Mouse (Mus musculus): ENCODE results near the gene Trpm3. TPM values are rescaled to one million over a fixed set of nuclear protein-coding genes. Genes with fewer than 3 reads are reported as not detected.

The Trpm3 gene
- total RNA-seq, 2 experiments from 2014 or later: 38.9 to 40.3 TPM

DNA sequence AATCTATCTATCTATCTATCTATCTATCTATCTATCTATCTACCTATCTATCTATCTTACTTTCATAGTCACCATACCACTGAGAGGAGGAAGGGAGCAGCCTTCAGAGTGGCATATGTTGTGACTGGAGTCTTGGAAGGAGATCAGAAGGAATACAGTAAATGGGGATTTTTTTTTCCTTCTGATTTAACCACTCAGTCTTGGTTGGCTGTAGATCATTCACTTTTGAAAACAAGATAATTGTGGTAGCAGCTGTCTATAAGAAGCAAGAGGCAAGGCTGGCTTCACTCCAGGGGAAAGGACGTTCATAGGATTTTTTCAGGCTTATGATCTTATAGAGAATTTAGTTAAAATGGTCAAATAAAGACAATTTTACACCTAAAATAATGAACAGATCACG lies 188.0 kb downstream of the Trpm3 start:
- no peak for DNase-seq (ENCODE audit: extremely low spot score in 1 of 2, low spot score in 2 of 2)
- TF ChIP-seq CTCF (IDR thresholded peaks at IDR 0.05): no peak
- Histone ChIP-seq H3K4me3 (no peak overlapping the region), H3K27ac (no peak overlapping the region)
- intact Hi-C loops (cut with DNase I): no loop called here

DNA sequence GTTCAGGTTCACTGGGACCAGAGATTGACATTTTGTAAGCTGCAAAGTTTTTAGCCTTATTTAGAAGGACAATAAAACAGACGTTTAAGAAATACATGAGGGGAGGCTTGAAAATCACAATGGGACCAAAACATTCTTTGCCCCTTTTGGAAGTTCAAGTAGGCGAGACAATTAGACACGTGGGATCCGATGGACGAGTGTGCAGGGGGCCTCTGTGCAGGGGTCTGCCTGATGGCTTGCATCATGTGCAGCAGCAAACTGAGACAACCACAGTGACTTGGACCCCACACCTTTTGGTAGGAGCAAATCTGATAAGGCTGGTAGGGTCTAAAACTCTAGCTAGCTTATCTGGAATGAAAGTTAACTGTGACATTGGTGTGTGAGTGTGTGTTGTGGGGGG lies 188.4 kb downstream of the Trpm3 start:
- TF ChIP-seq CTCF (IDR thresholded peaks at IDR 0.05): no peak
- DNase-seq (ENCODE audit: extremely low spot score in 1 of 2, low spot score in 2 of 2): no peak
- Histone ChIP-seq H3K27ac (no peak overlapping the region), H3K4me3 (no peak overlapping the region)
- intact Hi-C loops (cut with DNase I): no loop called here

DNA sequence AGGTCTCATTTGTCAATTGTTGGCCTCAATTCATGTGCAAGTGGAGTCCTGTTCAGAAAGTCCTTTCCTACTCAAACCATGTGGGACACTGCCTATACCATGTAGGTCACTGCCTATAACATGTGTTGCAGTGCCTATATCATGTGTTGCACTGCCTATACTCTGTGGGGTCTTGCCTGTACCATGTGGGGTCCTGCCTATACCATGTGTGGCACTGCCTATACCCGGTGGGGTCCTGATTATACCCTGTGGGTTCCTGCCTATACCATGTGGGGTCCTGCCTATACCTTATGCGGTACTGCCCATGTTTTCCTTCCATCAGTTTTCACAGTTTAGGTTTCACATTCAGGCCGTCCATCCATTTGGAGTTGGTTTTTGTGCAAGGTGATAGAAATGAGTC lies 197.4 kb downstream of the Trpm3 start:
- no peak overlapping the region for H3K27ac ChIP-seq
- H3K4me3 ChIP-seq: no peak overlapping the region
- no peak for TF ChIP-seq CTCF (IDR thresholded peaks at IDR 0.05)
- DNase-seq (ENCODE audit: extremely low spot score in 1 of 2, low spot score in 2 of 2): no peak
- intact Hi-C loops (cut with DNase I): no loop called here

DNA sequence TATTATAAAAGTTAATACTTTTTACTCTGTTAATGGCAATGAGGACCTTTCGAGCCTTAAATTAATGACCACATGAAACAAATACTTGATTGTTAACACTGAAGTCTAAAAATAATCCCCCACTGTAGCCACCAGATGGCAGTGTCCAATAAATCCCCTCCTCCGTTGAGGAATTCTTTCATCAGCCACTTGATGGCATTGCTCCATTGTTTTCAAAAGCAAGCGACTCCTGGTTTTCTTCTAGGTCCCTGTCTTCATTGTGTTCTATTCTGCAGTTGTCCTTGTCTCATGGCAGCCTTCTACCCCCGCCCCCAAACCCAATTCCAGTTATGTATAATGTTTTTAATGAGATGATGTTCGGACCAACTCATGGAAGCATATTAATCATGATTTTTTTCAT lies 198.6 kb downstream of the Trpm3 start:
- no peak overlapping the region for H3K4me3 ChIP-seq
- no peak overlapping the region for H3K27ac ChIP-seq
- DNase-seq (ENCODE audit: extremely low spot score in 1 of 2, low spot score in 2 of 2): peak; percentile 38 to 46
- intact Hi-C loops (cut with DNase I): loop anchor here (1.0 kb wide), 4 partner anchors 111 to 547 kb away; no protein-coding TSS in a partner anchor
- peak; percentile 90 for TF ChIP-seq CTCF (IDR thresholded peaks at IDR 0.05)

DNA sequence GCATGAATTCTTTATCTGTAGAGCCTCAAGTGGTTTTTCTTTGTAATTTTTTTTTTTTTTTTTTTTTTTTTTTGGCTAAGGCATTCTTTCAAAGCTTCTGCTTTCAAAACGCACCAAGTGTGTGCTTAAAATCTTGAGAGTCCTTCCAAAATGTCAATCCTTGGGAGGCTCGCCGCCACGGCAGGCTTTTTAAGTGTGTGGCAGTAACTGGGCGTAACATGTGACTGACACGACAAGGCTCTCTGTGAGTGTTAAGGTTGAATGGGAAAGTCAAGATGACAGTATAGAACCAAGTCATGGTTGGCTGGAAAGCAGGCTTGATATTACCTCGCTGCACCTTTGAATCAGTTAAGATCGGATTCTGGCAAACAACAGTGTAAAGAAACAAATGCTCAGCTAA lies 200.1 kb downstream of the Trpm3 start:
- TF ChIP-seq CTCF (IDR thresholded peaks at IDR 0.05): no peak

DNA sequence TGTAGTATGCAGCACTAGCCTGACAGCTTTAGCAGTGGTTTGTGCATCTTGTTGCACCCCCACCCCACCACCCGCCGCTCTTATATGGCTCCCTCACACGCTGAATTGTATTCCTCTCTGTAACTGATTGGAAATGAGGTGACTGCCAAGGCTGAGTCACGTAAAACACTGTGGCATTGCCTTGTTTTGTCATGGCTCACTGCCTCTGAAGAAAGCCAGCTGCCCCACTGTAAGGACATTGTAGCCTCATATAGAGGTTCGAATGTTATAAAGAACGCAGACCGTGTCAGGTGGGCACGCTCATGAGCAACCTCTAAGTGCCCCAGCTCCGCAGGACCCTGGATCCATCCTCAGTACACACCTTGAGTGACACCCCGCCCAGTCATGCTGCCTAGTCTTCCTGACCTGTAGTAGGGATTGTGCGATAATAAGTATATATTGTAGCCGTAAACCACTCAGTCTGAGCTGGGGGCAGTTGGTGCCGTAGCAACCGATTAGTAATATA lies 215.2 kb downstream of the Trpm3 start:
- TF ChIP-seq CTCF (IDR thresholded peaks at IDR 0.05): no peak
- peak overlapping the region; percentile 41 for H3K4me3 ChIP-seq
- intact Hi-C loops (cut with DNase I): no loop called here
- peak overlapping the region; percentile 38 for H3K27ac ChIP-seq
- DNase-seq (ENCODE audit: extremely low spot score in 1 of 2, low spot score in 2 of 2): peak; percentile 8 to 19

More for the DNA sequence above, 200.1 kb downstream of the Trpm3 start:
- Histone ChIP-seq H3K27ac (no peak overlapping the region), H3K4me3 (no peak overlapping the region)
- no peak for DNase-seq (ENCODE audit: extremely low spot score in 1 of 2, low spot score in 2 of 2)
- intact Hi-C loops (cut with DNase I): no loop called here

DNA sequence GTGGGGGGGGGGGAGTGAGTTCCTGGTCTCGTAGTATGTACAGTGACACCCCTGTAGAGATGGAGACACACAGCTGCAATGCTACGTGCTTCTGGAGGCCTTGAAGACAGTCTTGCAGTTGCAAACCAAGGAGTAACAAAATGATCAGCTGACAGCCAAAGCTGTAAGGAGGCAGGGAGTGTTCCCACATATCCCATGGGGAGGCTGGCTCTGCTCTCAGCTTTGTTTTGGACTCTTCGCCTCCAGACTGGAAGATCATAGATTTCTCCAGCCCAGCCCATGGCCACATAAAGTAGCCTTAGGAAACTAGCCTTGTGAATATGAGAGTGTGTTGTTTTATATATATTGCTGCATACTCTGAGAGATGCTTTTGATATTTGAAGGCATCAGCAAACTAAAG lies 248.0 kb downstream of the Trpm3 start:
- intact Hi-C loops (cut with DNase I): no loop called here
- DNase-seq (ENCODE audit: extremely low spot score in 1 of 2, low spot score in 2 of 2): no peak
- no peak for TF ChIP-seq CTCF (IDR thresholded peaks at IDR 0.05)
- Histone ChIP-seq H3K4me3 (no peak overlapping the region), H3K27ac (no peak overlapping the region)

DNA sequence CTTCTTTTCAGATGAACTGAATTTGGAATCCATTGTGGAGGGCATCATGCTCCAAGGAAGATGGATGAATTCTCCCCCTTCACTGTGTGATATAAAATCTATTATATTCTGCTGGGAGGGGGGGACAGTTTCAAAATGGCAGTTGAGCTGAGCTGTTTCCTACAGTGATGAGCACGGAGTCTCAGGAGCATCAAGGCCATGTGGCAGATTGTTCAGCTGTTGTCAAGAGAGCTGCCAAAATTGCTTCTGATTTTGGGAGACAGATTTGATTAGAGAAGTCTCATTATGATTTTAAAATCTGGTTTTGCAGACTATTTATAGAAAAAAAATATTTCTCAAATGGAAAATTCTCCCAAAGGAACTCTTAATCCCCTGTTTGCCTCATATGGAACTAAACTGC lies 255.9 kb downstream of the Trpm3 start:
- Histone ChIP-seq H3K4me3 (no peak overlapping the region), H3K27ac (no peak overlapping the region)
- DNase-seq (ENCODE audit: extremely low spot score in 1 of 2, low spot score in 2 of 2): no peak
- TF ChIP-seq CTCF (IDR thresholded peaks at IDR 0.05): no peak
- intact Hi-C loops (cut with DNase I): no loop called here

DNA sequence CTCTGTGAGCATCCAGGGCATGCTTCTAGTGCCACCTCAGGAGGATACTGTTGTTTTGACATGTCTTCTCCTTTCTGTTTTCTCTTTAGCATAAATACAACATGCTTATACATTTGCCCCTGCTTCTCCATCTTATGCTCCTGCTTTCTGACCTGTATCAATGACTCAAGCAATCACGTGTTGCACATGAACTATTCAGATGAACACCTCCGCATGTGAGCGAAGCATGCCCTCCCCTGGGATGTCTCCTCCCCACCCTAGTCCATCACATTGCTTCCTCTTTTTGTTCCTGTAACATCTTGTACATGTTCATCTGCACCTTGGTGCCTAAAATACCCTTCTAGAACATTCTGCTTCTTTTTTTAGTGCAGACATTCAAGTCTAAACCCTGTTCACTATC lies 265.2 kb downstream of the Trpm3 start:
- H3K4me3 ChIP-seq: no peak overlapping the region
- no peak for DNase-seq (ENCODE audit: extremely low spot score in 1 of 2, low spot score in 2 of 2)
- intact Hi-C loops (cut with DNase I): no loop called here
- TF ChIP-seq CTCF (IDR thresholded peaks at IDR 0.05): no peak
- H3K27ac ChIP-seq: no peak overlapping the region

DNA sequence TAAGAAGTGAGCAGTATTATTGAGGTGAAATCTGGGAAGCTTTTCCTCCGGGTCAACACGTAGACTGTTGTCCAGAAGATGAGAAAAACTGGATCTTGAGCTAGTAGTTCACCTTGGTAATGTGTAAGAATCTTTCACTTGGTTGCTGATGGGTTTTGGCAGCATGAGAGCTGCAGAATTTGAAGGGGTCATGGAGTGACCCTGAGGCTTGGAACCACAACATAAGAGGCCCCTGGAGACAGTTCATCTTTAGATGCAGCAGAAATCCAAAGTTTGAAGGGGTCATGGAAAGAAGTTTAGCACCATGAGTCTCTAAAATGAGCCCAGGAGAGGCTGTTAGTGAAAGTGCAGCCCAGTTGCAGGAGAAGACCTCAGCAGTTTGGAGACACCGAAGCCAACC lies 279.4 kb downstream of the Trpm3 start:
- TF ChIP-seq CTCF (IDR thresholded peaks at IDR 0.05): no peak
- Histone ChIP-seq H3K27ac (no peak overlapping the region), H3K4me3 (no peak overlapping the region)
- DNase-seq (ENCODE audit: extremely low spot score in 1 of 2, low spot score in 2 of 2): no peak
- intact Hi-C loops (cut with DNase I): no loop called here

DNA sequence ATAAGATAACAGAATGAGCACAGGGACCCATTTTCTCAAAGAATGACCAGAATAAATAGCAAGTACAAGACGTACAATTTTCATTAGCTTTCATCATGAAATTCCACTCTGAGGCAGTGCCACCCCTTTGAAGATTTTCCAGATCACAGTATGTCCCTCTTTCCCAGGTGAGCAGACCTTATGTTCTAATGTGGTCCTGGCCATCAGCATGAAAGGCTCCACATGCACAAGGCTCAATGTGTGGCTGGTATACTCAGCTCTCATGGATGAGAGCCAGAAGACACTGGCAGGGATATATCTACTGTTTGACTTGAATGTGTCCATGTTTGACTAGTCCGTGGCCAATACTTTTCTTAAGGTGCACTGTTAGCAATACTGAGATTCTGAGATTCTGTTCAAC lies 298.4 kb downstream of the Trpm3 start:
- no peak for DNase-seq (ENCODE audit: extremely low spot score in 1 of 2, low spot score in 2 of 2)
- no peak for TF ChIP-seq CTCF (IDR thresholded peaks at IDR 0.05)
- Histone ChIP-seq H3K4me3 (no peak overlapping the region), H3K27ac (no peak overlapping the region)
- intact Hi-C loops (cut with DNase I): no loop called here

DNA sequence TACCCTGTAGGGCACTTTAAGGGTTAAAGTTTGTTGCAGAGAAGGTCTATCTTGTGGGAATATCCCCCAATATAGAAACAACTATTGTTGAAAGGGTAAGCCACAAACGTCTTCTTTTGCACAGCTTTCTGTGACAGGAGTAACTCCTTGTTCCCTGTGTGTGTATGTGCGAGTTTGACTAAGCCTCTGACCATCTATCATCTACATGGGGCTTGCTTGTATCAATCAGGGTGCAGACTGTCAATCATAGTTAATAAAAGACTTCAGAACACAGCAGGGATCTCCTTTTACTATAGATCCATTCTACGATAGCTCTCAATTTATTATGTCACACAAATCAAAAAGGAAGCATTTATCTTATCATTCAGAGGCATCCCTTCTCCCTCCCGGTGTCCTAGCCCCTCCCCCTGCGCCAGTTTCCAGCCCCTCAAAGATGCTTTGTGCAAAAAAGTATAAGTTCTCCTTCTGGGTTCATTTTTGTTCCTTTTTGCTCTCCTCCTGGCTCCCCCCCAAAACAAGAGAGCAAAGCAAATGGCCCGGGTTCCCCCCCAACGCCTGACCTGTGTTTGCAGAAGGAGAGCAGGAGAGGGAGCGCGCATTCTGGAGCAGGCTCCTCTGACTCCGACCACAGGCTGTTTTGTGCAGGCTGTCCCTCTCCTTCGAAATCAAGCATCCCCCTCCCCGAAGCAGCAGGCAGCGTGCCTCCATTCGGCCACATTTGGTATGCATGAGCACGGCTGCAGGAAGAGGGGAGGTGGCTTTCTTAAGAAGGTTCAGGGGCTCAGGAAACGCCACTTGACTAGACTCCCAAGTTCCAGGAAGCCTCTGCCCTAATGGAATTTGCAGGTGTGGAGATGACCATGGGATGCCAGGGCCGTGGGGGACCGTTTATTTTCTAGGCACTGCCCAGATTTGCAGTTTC lies 308.8 kb downstream of the Trpm3 start:
- H3K4me3 ChIP-seq: peak overlapping the region; percentile 59
- no peak for TF ChIP-seq CTCF (IDR thresholded peaks at IDR 0.05)
- peak overlapping the region; percentile 54 for H3K27ac ChIP-seq
- intact Hi-C loops (cut with DNase I): loop anchor here (1.0 to 10.0 kb wide), 3 partner anchors 105 to 187 kb away; no protein-coding TSS in a partner anchor
- peak; percentile 14 to 25 for DNase-seq (ENCODE audit: extremely low spot score in 1 of 2, low spot score in 2 of 2)

All from left cerebral cortex, adult 2 months (tissue).